Mouse (Mus musculus) myocyte (in vitro differentiated cells): ENCODE data around the gene Rgma. TPM values are rescaled to one million over a fixed set of nuclear protein-coding genes. Genes with fewer than 3 reads are reported as not detected.

Experiments used
- H3K27me3 ChIP-seq: one replicate; pipeline ENCODE4 v1.6.1; 2011; ENCODE audit not compliant: control insufficient read depth, insufficient read depth, insufficient read length
- H3K36me3 ChIP-seq: one replicate; pipeline ENCODE4 v1.6.1; 2011; ENCODE audit not compliant: control insufficient read depth, insufficient read depth
- H3K4me2 ChIP-seq: one replicate; pipeline ENCODE4 v1.6.1; 2011; ENCODE audit warnings: low read depth, control low read depth
- H3K4me3 ChIP-seq: one replicate; pipeline ENCODE4 v1.5.1; 2011; ENCODE audit warnings: mild to moderate bottlenecking, control low read depth, moderate library complexity
- H3K79me2 ChIP-seq: one replicate; pipeline ENCODE4 v1.6.1; 2011; ENCODE audit not compliant: control insufficient read depth, insufficient read depth
- H3ac ChIP-seq: one replicate; pipeline ENCODE4 v1.6.1; 2011; ENCODE audit not compliant: control insufficient read depth, insufficient read length
- CEBPB ChIP-seq: IDR thresholded peaks from 2 replicates; pipeline ENCODE4 v1.6.1; 2011; ENCODE audit warnings: mild to moderate bottlenecking, moderate library complexity; ENCODE audit not compliant: poor library complexity, insufficient read depth, severe bottlenecking
- E2F4 ChIP-seq: IDR thresholded peaks from one replicate; pipeline ENCODE4 v1.6.1; 2011; ENCODE audit warnings: mild to moderate bottlenecking, control low read depth, moderate library complexity; ENCODE audit not compliant: insufficient read depth
- MAX ChIP-seq: IDR thresholded peaks from one replicate; pipeline ENCODE4 v1.6.1; 2011; ENCODE audit warnings: low read depth, mild to moderate bottlenecking, control low read depth
- MYOD1 ChIP-seq, 3 experiments: IDR thresholded peaks; one replicate each; pipeline ENCODE4 v1.6.1; 2011; ENCODE audit warnings: control low read depth in 2 of 3, low read depth in 2 of 3, mild to moderate bottlenecking in 2 of 3, moderate library complexity in 1 of 3; ENCODE audit not compliant: insufficient read length in 2 of 3, control insufficient read depth in 1 of 3
- MYOG ChIP-seq, 3 experiments: IDR thresholded peaks; one replicate each; pipeline ENCODE4 v1.6.1; 2011; ENCODE audit warnings: control low read depth in 2 of 3, low read depth in 2 of 3, mild to moderate bottlenecking in 2 of 3; ENCODE audit not compliant: insufficient read length in 2 of 3, control insufficient read depth in 1 of 3, insufficient read depth in 1 of 3
- POLR2A ChIP-seq: IDR thresholded peaks from one replicate; pipeline ENCODE4 v1.6.1; 2011; ENCODE audit warnings: low read depth, mild to moderate bottlenecking, control low read depth, moderate library complexity; ENCODE audit not compliant: insufficient read length
- POLR2AphosphoS2 ChIP-seq: IDR thresholded peaks from one replicate; pipeline ENCODE4 v1.6.1; 2011; ENCODE audit warnings: low read depth, control low read depth; ENCODE audit not compliant: insufficient read length
- REST ChIP-seq: IDR thresholded peaks from one replicate; pipeline ENCODE4 v1.6.1; 2011; ENCODE audit warnings: mild to moderate bottlenecking, control low read depth, moderate library complexity; ENCODE audit not compliant: insufficient read depth, insufficient read length
- SRF ChIP-seq: IDR thresholded peaks from one replicate; pipeline ENCODE4 v1.6.1; 2011; ENCODE audit warnings: low read depth; ENCODE audit not compliant: control insufficient read depth, insufficient read length
- TCF12 ChIP-seq: IDR thresholded peaks from one replicate; pipeline ENCODE4 v1.6.1; 2011; ENCODE audit warnings: mild to moderate bottlenecking, control low read depth; ENCODE audit not compliant: poor library complexity, insufficient read depth, severe bottlenecking
- TCF3 ChIP-seq: IDR thresholded peaks from one replicate; pipeline ENCODE4 v1.6.1; 2011; ENCODE audit warnings: low read depth, control low read depth; ENCODE audit not compliant: insufficient read length
- USF1 ChIP-seq: IDR thresholded peaks from one replicate; pipeline ENCODE4 v1.6.1; 2011; ENCODE audit warnings: low read depth, mild to moderate bottlenecking, control low read depth, moderate library complexity
- polyA plus RNA-seq: library from polyadenylated mRNA; unstranded; fragments of >200 nt; fragmentation: generic; extraction: Trizol; gene quantifications from one replicate; pipeline ENCODE4 v1.2.1, GENCODE M21; 2012; ENCODE audit warnings: missing spikeins

Rgma gene
- polyA plus RNA-seq, 1 experiment: 34.0 TPM

DNA sequence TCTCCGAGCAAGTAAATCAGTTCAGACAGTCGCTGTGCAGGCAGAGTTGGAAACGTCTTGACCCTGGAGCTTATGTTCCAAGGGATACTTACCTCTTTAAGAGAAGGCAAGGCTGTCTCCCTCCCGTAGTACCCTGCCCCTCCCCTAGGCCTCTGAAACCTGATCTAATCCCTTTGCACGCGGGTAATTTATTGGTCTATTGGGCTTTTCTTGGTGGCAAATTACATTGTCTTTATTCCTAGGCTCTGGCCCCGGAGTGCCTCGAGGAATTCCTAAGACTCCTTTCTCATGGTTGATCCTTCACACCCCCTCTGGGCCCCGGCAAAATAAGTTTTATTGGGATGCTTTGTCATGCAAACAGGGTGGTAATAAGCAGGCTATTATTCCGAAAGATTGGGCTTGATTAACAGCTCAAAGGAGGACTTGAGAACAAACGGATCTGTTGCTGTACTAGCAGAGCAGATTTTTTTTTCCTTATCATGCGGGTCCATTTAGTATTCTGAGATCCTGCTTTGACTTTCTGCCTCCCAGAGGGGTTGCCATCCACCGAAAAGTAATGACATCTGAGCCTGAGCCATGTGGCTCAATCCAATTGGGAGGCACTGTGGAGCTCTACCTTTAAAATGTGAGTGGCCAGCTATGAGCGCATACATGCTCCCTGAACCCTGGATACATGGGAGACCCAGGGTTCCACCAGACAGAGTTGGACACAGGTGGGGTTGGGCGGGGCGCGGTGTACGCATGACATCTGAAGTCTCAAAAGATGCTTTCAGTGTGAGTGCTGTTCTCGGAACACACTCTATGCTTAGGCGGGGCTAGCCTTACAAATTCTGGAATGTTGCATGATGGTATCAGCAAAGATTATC lies 25.0 kb downstream of the Rgma start:
- Histone ChIP-seq H3K36me3 (no peaks in the 10 kb centered on the region), H3K4me3 (peak overlapping the region; percentile 1), H3K4me2 (peak overlapping the region; percentile 72), H3ac (no peak overlapping the region), H3K27me3 (no peaks in the 10 kb centered on the region), H3K79me2 (peaks cover 8% of the 10 kb centered on the region)
- TF ChIP-seq USF1 (no peak), TCF3 (no peak), E2F4 (no peak), MYOD1 (IDR thresholded peaks at IDR 0.05; ENCODE audit: control insufficient read depth in 1 of 3, insufficient read length in 2 of 3, low read depth in 2 of 3) (no peak), POLR2A (no peak), CEBPB (no peak), POLR2AphosphoS2 (no peak), REST (no peak), MAX (no peak), SRF (no peak), TCF12 (no peak), MYOG (IDR thresholded peaks at IDR 0.05; ENCODE audit: control insufficient read depth in 1 of 3, insufficient read depth in 1 of 3, insufficient read length in 2 of 3, low read depth in 2 of 3) (no peak)

DNA sequence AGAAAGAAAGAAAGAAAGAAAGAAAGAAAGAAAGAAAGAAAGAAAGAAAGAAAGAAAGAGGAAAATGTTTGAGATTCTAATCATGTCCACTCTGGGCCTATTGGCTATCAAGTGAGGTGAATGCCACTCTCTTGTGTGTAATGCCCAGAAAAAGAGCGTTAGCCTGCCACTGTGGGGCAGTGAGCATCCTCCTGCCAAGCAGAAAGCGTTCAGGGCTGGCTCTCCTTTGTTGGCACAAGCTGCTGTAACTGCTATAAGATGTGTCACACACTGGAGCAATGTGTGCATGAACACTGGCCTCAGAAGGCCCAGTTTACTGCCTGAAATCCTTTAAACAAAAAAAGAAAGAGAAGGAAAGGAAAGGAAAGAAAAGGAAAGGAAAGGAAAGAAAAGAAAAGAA lies 26.8 kb downstream of the Rgma start:
- Histone ChIP-seq H3ac (no peak overlapping the region), H3K4me2 (no peak overlapping the region), H3K4me3 (no peak overlapping the region), H3K36me3 (no peaks in the 10 kb centered on the region), H3K27me3 (no peaks in the 10 kb centered on the region), H3K79me2 (peaks cover 6% of the 10 kb centered on the region)
- TF ChIP-seq E2F4 (no peak), TCF12 (no peak), MYOD1 (IDR thresholded peaks at IDR 0.05; ENCODE audit: control insufficient read depth in 1 of 3, insufficient read length in 2 of 3, low read depth in 2 of 3) (no peak), USF1 (no peak)

DNA sequence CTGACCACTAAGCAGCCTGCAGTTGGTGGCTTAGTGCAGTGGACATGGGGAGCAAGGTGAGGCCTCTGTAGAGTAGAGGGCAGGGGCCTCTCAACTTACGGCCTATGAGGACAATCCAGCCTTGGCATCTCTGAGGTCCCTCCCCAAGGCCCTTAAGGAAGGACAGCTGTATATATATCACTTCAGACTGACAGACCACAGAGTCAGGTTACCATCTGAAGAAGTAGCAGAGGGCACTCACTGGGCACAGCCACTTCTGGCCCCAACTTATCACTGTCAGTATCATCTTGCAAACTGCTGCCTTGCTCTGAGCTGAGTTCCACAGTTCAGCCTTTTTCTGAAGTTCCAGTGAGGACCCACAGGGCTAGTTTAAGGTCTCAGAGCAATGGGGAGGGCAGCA lies 27.4 kb downstream of the Rgma start:
- Histone ChIP-seq H3K27me3 (no peaks in the 10 kb centered on the region), H3K79me2 (peaks cover 6% of the 10 kb centered on the region), H3ac (no peak overlapping the region), H3K36me3 (peaks cover under 1% of the 10 kb centered on the region), H3K4me2 (peak overlapping the region; percentile 1), H3K4me3 (no peak overlapping the region)
- peak in 1 of 3 experiments; percentile 42 for TF ChIP-seq MYOG (IDR thresholded peaks at IDR 0.05; ENCODE audit: control insufficient read depth in 1 of 3, insufficient read depth in 1 of 3, insufficient read length in 2 of 3, low read depth in 2 of 3)
- peak in 2 of 3 experiments; percentile 27 to 66 for TF ChIP-seq MYOD1 (IDR thresholded peaks at IDR 0.05; ENCODE audit: control insufficient read depth in 1 of 3, insufficient read length in 2 of 3, low read depth in 2 of 3)
- no peak for TF ChIP-seq TCF12

DNA sequence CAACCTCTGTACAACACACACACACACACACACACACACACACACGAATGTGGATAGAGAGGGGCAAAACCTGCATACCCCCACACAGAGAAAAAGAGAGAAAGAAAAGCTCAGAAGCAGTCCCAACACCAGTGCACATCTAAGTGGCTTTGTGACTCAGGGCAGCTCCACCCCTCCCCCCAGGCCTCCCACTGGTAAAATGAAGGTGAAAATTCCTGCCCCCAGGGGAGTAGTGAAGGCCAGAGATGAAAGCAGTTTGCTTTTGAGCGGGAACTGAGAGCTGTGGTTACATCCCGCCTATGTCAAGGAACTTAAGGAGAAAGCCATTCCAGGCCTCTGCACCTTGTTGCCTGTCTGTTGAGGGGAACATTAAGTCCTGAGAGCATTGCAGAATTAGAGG lies 28.2 kb downstream of the Rgma start:
- H3K27me3 ChIP-seq: no peaks in the 10 kb centered on the region
- peaks cover 6% of the 10 kb centered on the region for H3K79me2 ChIP-seq
- H3ac ChIP-seq: no peak overlapping the region
- TF ChIP-seq MYOG (IDR thresholded peaks at IDR 0.05; ENCODE audit: control insufficient read depth in 1 of 3, insufficient read depth in 1 of 3, insufficient read length in 2 of 3, low read depth in 2 of 3): no peak
- TF ChIP-seq MAX: no peak
- TF ChIP-seq MYOD1 (IDR thresholded peaks at IDR 0.05; ENCODE audit: control insufficient read depth in 1 of 3, insufficient read length in 2 of 3, low read depth in 2 of 3): no peak
- no peak for TF ChIP-seq TCF12
- TF ChIP-seq REST: no peak
- TF ChIP-seq TCF3: no peak
- TF ChIP-seq CEBPB: no peak
- no peak for TF ChIP-seq E2F4
- TF ChIP-seq POLR2A: no peak
- TF ChIP-seq SRF: no peak
- TF ChIP-seq USF1: no peak
- no peak for TF ChIP-seq POLR2AphosphoS2
- no peak overlapping the region for H3K4me3 ChIP-seq
- H3K36me3 ChIP-seq: peaks cover 5% of the 10 kb centered on the region
- peak overlapping the region; percentile 1 for H3K4me2 ChIP-seq

DNA sequence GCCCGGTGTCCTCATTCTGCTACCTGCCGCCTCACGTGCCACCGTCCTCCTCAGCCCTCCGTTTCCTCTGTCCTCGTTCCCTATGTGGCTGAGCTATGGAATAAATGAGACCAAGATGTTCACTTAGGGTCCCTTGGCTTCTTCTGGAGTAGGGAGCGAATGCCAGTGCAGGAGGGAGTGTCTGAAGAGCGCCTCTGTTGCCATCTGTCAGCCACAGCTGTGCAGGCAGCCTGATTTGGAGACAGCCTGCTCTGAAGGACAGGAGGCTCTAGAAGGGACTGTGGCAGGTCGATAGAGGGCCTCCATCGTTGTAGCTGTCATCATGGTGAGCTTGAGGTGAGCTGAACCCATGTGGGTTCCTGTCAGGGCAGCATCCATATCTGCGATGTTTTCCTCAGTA lies 30.2 kb downstream of the Rgma start:
- Histone ChIP-seq H3K79me2 (peaks cover 6% of the 10 kb centered on the region), H3K4me3 (no peak overlapping the region), H3K4me2 (no peak overlapping the region), H3ac (no peak overlapping the region), H3K27me3 (no peaks in the 10 kb centered on the region), H3K36me3 (peaks cover 9% of the 10 kb centered on the region)
- TF ChIP-seq CEBPB: no peak
- peak in 2 of 3 experiments; percentile 6 to 67 for TF ChIP-seq MYOG (IDR thresholded peaks at IDR 0.05; ENCODE audit: control insufficient read depth in 1 of 3, insufficient read depth in 1 of 3, insufficient read length in 2 of 3, low read depth in 2 of 3)
- no peak for TF ChIP-seq TCF3
- TF ChIP-seq MYOD1 (IDR thresholded peaks at IDR 0.05; ENCODE audit: control insufficient read depth in 1 of 3, insufficient read length in 2 of 3, low read depth in 2 of 3): peak in 2 of 3 experiments; percentile 49 to 56
- no peak for TF ChIP-seq MAX
